Mouse (Mus musculus) cortical plate, adult 2 months (tissue): ENCODE results near the gene Col4a3bp. TPM values are rescaled to one million over a fixed set of nuclear protein-coding genes. Genes with fewer than 3 reads are reported as not detected.

ENCODE experiments used
- H3K27ac ChIP-seq: fragments of 200-500 bp; 2 replicates; pipeline ENCODE4 v1.5.1; 2012; ENCODE audit warnings: low read length, control low read depth, inconsistent platforms; ENCODE audit not compliant: insufficient read depth
- H3K4me1 ChIP-seq: fragments of 200-500 bp; 2 replicates; pipeline ENCODE4 v1.6.1; 2011; ENCODE audit warnings: low read length; ENCODE audit not compliant: control insufficient read depth, insufficient read depth
- H3K4me3 ChIP-seq: fragments of 200-500 bp; 2 replicates; pipeline ENCODE4 v1.5.1; 2011; ENCODE audit warnings: mild to moderate bottlenecking, low read length, control low read depth; ENCODE audit not compliant: insufficient read depth
- CTCF ChIP-seq: fragments of 200-500 bp; IDR thresholded peaks from 2 replicates; pipeline ENCODE4 v1.5.1; 2011; ENCODE audit warnings: mild to moderate bottlenecking, control low read depth, low read length; ENCODE audit not compliant: insufficient read depth; ENCODE audit errors: extremely low read depth
- POLR2A ChIP-seq: fragments of 200-500 bp; IDR thresholded peaks from 2 replicates; pipeline ENCODE4 v1.6.1; 2011; ENCODE audit warnings: mild to moderate bottlenecking, low read length, control low read depth; ENCODE audit not compliant: insufficient read depth; ENCODE audit errors: extremely low read depth
- polyA plus RNA-seq: library from polyadenylated mRNA; depleted of rRNA; stranded (reverse); fragments of >200 nt; gene quantifications from 2 replicates; pipeline ENCODE4 v1.2.3, GENCODE M21; 2012; rRNA removed

Col4a3bp gene
- polyA plus RNA-seq: 35.5 and 40.0 TPM in 2 replicates

- Histone ChIP-seq H3K4me1 (no peaks in the 10 kb centered on the region), H3K4me3 (peak within 1 kb of the TSS; percentile 54), H3K27ac (peak within 1 kb of the TSS; percentile 94)
- TF ChIP-seq CTCF (no peak), POLR2A (peak; percentile 97)
Observed at GRCm38 (mm10) chr13:96542081-96542889, at the start of gene Col4a3bp, which contains the start of gene Polk. Gene Col4a3bp (plus strand): TSS chr13:96542618. Gene Polk (minus strand): TSS chr13:96542579.

GRCm38 (mm10) chr13:96496630-96497029 lies 45.8 kb upstream of the Col4a3bp start:
- Histone ChIP-seq H3K4me1 (no peaks in the 10 kb centered on the region), H3K27ac (peak overlapping the region; percentile 91), H3K4me3 (no peak overlapping the region)
- TF ChIP-seq POLR2A (no peak), CTCF (no peak)

DNA sequence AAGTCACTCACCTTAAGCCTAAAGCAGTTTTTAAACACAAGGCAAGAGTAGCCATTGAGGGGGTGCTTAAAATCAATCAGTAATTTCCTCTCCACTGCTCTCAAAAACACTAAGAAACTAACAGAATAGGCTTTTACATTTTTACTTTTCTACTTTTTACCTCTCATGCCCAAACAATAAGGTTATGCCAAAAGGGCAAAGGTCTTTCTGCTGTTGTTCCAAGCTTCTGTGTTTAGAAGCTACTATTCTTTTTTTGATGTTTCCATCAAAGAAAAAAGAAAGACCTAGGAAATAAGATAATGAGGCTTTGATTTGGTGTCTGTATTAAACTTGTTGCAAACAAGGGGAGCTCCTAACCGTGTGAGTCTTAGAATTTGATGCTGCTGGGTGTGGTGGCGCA lies 42.5 kb upstream of the Col4a3bp start:
- no peaks in the 10 kb centered on the region for H3K4me1 ChIP-seq
- H3K4me3 ChIP-seq: no peak overlapping the region
- H3K27ac ChIP-seq: no peak overlapping the region
- TF ChIP-seq CTCF: no peak
- TF ChIP-seq POLR2A: no peak

GRCm38 (mm10) chr13:96505661-96506060 lies 36.8 kb upstream of the Col4a3bp start:
- no peak overlapping the region for H3K27ac ChIP-seq
- no peak overlapping the region for H3K4me3 ChIP-seq
- no peak for TF ChIP-seq CTCF
- TF ChIP-seq POLR2A: no peak
- H3K4me1 ChIP-seq: no peaks in the 10 kb centered on the region

- TF ChIP-seq CTCF: no peak
- TF ChIP-seq POLR2A: no peak
- no peak overlapping the region for H3K4me3 ChIP-seq
- H3K4me1 ChIP-seq: no peaks in the 10 kb centered on the region
- no peak overlapping the region for H3K27ac ChIP-seq
Observed at GRCm38 (mm10) chr13:96506313-96506712, 36.1 kb upstream of the Col4a3bp start.

GRCm38 (mm10) chr13:96507541-96507940 lies 34.9 kb upstream of the Col4a3bp start:
- TF ChIP-seq CTCF (no peak), POLR2A (no peak)
- no peaks in the 10 kb centered on the region for H3K4me1 ChIP-seq

GRCm38 (mm10) chr13:96510635-96511034 lies 31.8 kb upstream of the Col4a3bp start:
- H3K4me1 ChIP-seq: peaks cover 2% of the 10 kb centered on the region
- TF ChIP-seq CTCF (no peak), POLR2A (no peak)
- no peak overlapping the region for H3K4me3 ChIP-seq
- H3K27ac ChIP-seq: no peak overlapping the region

More at GRCm38 (mm10) chr13:96507541-96507940, 34.9 kb upstream of the Col4a3bp start:
- H3K4me3 ChIP-seq: no peak overlapping the region
- no peak overlapping the region for H3K27ac ChIP-seq

GRCm38 (mm10) chr13:96511262-96511661 lies 31.2 kb upstream of the Col4a3bp start:
- Histone ChIP-seq H3K4me1 (peaks cover 2% of the 10 kb centered on the region), H3K27ac (0 out of 2 replicates have a peak overlapping the region, but pooled peaks have one; percentile 12), H3K4me3 (no peak overlapping the region)
- TF ChIP-seq CTCF (no peak), POLR2A (no peak)

DNA sequence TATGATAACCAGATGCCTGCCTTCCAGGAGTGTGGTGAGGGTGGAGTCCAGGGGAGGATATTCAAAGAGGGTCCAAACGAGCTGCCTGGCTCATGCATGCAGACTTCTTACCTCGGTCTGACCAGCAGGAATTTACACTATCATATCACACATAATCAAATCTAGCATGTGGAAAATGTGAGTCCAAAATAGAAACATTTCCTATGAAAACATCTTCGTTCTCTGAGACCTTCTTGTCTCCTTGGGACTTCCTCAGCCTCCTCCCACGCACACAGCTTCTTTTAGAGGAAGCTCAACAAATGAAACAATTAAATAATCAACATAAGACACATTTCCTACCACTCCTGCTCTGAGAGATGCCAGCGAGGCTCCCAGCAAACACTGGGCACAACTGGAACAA lies 30.5 kb upstream of the Col4a3bp start:
- TF ChIP-seq POLR2A (no peak), CTCF (no peak)
- 0 out of 2 replicates have a peak overlapping the region, but pooled peaks have one; percentile 12 for H3K27ac ChIP-seq
- peaks cover 2% of the 10 kb centered on the region for H3K4me1 ChIP-seq
- no peak overlapping the region for H3K4me3 ChIP-seq
